Mouse (Mus musculus) yolk sac, embryonic 10.5 days (tissue): ENCODE results near the gene Phactr3.

Experiments
- DNase-seq: peaks from one replicate; pipeline ENCODE4 v3.0.0-alpha.2; 2017; ENCODE audit warnings: low spot score

Phactr3 gene

DNA sequence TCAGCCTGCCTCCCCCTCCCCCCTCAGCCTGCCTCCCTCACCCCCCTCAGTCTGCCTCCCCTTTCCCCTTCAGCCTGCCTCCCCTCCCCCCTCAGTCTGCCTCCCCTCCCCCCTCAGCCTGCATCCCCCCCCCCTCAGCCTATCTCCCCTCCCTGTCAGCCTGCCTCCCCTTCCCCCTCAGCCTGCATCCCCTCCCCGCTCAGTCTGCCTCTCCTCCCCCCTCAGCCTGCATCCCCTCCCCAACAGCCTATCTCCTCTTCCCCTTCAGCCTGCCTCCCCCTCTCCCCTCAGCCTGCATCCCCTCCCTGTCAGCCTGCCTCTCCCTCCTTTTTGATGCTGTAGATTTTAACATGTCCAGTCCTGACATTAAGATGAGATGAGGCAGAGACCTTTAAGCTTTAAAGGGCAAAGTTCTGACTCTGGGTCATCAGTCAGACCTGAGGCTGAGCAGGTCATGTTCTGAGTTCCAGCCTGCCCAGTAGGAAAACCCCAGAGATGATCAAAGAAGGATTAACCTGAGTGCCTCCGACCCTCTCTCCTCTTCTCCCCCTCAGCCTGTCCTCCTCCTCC lies 139.3 kb downstream of the Phactr3 start:
- peak; percentile 36 for DNase-seq

- no peak for DNase-seq
These were observed 144.3 kb downstream of the Phactr3 start for GRCm38 (mm10) chr2:178263055-178263454.

DNA sequence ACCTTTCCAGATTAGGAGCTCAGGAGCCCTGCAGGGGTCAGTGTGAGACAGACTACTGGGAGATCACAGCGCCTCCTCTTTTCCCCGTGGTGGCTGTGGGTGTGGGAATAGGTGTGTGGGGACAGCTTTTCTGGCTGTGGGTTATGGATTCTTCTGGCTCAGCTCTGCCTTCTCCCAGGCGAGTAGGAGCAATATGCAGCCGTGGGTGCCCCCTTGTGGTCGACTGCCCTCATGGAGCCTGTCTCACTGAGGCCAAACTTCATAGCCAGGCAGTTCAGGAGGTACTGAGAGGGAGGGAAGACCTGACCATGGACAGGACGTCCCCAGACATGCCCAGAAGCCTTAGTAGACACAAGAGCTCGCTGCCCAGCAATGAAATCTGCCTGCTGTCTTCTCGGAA lies 145.6 kb downstream of the Phactr3 start:
- DNase-seq = peak; percentile 46

DNA sequence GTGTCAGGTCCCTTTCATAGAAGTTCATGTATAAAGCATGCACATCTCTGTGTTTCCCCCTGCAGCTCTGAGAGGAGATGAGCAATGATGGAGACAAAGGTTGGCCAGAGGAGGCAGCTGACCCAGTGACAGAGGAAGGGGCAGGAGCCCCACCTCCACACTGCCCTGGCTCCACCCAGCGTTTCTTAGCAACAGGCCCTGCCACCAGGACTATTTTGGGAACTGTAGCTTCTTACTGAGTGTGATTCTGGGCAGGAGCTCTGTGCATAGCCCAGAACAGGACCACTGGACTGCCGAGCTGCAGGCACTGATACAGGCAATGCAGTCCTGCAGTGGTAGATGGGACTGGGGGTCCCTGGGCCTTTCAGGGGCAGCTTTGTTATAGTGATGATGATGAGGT lies 146.7 kb downstream of the Phactr3 start:
- DNase-seq = no peak

GRCm38 (mm10) chr2:178270794-178271193 lies 152.0 kb downstream of the Phactr3 start:
- DNase-seq = no peak

DNA sequence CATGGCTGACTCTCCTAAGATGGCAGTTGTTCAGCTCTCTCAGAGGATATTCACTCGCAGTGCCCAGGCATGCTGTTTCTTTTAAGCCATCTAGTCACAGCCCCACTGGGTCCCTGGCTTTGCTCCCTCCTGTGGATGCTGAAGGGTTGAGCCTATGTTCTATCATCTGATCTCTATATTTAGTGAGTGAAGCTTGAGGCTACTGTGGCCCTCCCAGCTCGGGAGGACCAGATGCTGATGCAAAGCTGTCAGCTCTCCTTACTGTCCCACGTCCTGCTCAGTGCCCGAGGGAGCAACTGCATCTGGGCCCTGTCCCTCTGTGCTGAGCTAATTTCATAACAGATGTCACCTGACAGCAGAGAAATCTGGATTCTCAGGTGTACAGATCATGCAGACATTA lies 153.6 kb downstream of the Phactr3 start:
- DNase-seq = no peak

- DNase-seq = no peak
These were observed 155.4 kb downstream of the Phactr3 start for GRCm38 (mm10) chr2:178274126-178274525.

- DNase-seq = peak; percentile 35
These were observed 158.4 kb downstream of the Phactr3 start for GRCm38 (mm10) chr2:178277206-178277605.

DNA sequence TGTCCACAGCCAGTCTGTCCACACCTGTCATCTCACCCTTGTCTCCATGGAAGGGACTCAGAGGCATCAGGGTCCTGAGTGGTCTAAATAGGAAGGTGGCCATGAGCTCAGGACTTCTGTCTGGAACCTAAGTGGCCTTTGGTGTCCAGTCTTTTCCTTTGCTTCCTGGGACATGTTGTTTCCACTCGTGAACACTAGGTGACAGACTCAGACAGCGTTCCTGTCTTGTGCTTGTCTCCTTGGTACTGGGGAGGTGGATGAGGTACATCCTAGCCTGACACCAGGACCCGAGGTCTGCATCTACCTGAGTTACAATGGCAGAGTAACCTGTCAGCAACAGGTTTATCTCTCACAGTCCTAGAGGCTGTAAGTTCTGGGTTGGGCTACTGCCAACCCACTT lies 162.4 kb downstream of the Phactr3 start:
- no peak for DNase-seq

GRCm38 (mm10) chr2:178287285-178287684 lies 168.5 kb downstream of the Phactr3 start:
- DNase-seq = no peak

GRCm38 (mm10) chr2:178288666-178289065 lies 169.9 kb downstream of the Phactr3 start:
- DNase-seq = no peak

DNA sequence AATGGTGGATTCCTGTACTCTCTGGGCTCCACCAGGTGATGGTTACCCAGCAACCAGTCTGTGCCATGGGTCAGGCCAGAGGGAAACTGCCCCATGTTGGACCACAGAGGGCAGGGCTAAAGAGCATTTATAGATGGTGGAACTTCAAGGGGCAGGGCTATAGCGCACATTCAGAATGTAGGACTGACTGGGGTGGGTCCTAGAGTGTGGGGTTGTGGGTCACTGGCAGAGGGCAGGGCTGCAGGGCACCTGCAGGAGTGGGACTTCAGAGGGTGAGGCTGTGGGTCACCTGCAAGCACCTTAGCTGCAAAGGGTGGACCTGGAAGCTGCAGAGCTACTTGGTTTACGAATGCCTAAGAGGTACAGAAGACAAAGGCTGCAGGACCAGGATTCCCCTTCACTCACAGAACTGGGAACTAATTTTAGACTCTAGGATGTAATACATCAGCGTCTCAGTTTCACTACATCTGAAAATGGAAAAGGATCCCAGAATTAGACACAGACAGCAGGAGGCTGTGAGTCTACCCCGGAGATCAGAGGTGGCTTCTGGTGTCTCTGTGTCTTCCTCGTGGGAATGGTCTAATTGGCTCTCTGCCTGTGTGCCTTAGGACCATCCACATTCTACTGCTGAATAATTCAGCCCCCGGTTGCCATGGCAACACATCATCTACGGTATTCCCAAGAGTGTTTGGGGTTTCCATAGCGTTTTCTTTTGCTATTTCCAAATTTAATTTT lies 184.8 kb downstream of the Phactr3 start:
- DNase-seq = no peak

DNA sequence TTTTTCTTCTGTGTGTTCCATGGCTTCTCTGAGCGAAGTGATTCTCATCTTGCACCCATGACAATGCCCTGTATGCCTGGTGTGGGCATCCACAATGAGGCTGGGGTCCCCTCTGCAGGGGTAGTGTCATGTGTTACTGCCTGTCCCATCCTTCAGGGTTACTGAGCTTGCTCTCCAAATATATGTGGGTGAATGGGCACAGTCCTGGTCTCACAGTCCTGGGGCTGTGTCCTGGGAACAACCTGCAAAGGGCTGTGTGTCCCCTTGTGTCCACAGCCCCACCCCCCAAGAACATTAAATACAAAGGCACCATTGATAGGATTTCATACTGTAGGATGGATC lies 185.4 kb downstream of the Phactr3 start:
- no peak for DNase-seq

DNA sequence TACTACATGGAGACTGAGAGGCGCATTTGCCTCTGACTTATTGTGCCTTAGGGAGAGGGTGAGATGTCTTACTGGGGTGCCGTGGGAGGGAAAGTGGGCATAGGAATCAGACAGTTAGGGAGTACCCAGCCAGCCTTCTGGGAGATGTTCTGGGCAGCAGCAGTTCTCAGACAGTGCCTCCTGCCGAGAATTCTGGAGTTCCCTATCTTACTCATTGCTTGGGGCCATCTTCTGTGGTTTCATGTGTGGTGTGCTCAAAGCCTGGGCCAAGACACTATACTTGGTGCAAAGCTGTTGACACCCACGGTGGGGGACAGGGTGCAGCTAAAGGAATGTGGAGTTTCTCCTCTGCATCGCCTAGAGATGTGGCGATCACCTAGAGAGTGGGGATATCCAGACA lies 185.9 kb downstream of the Phactr3 start:
- DNase-seq = no peak

DNA sequence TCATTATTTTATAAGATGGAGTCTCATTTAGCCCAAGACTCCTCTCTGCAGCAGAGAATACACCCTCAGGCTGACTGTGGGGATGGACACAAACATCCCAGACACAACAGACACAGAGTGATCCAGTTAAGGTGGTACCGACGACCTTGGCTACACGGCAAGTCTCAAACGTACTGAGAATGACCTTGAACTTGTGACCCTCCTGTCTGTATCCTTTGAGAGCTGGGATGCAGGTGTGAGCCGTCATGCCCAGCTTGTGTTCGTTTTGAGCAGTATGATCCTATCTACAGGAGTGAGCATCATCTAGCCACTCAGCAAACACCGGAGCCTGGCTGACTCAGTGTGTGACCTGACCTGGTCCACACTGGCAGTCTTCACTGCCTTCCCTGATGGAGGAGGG lies 194.8 kb downstream of the Phactr3 start:
- no peak for DNase-seq

DNA sequence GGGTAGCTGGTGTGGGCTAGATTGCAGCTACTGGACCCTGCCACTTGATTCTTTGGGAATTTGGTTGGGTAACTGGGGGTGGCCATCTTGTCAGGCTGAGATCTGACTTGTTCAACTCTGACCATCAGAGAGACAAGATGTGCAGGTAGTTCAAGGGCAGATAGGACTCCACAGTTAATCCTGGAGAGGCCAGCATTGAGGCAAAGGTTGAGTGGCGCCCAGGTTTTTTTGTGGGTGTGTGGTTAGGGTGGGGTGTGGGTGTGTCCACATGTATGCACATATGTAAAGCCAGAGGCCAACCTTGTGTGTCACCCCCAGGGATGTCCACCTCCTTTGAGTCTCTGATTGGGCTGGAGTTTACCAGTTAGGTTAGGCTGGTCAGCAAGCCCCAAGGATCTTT lies 197.5 kb downstream of the Phactr3 start:
- DNase-seq = no peak

DNA sequence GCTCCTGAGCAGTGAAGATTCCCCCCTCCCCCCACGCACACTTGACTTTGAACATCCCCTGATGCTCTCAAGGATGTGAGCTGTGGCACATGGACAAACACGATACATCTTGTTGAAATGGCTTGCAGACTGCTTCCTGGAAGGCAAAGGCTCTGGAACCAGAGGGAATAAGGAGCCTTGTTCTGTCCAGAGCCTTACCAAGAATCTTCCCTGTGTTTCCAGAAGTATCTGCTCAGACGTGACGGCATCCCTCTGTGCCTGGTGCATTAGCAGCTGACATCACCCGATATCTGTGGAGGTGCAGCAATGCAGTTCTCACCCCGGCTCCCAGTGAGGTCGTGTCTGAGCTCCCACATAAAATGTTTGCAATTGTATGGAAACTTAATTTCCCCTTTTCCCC lies 201.0 kb downstream of the Phactr3 start:
- DNase-seq = no peak

DNA sequence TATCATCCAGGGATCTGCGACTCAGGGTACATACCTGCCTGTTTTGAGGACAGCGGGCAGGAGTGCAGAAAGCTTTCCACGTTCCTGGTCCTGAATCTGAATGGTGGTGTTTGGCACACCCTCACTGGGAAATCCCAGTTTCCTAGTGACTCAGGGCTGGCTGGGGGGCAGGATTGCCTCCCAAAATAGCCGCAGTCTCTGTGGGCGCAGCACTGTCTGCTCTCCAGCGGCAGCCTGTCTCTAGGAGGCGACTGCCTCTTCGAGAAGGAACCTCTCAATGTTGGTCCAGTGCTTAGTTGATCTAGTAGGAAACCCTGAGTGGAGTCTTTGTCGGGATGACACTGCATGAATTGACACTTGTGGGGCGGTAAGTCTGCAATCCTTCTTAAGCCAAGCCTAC lies 202.5 kb downstream of the Phactr3 start:
- no peak for DNase-seq

DNA sequence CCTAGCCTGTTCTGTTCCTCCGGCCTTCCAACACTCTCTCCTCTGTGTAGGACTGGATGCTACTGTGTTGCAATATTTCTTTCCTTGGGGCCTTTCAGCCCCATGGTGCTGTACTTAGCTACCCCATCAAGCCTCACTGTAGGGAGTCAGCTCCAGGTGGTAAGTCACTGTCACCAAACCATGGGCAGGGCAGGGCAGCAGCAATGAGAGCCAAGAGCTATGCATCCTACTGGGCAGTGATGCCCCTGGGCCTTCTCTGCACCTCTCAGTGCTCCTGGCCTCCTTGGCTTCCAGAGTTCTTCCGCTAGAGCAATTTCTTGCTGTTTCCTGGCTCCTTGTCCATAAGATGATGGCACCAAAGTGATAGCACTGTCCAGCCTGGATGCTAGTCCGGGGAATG lies 205.6 kb downstream of the Phactr3 start:
- no peak for DNase-seq

- no peak for DNase-seq
These were observed 206.0 kb downstream of the Phactr3 start for GRCm38 (mm10) chr2:178324818-178325217.

DNA sequence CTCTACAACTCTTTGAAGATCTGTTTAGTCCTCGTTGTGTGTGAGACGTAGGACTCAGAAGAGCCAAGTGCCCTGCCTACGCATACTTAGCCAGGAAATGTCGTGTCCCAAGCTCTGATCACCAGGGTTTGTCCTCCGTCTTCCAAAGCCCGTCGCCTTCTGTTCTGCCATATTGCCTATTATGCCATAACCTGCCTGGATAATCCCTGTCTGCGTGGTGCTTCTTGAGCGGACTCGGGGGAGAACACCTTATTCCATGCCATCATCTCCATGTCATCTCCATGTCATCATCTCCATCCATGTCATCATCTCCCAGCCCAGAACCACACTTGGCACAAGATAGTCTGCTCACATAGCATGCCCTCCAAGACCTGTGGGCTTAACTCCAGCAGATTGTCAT lies 207.3 kb downstream of the Phactr3 start:
- no peak for DNase-seq

GRCm38 (mm10) chr2:178326750-178327465 lies 208.1 kb downstream of the Phactr3 start:
- DNase-seq = no peak

GRCm38 (mm10) chr2:178327466-178328040 lies 208.8 kb downstream of the Phactr3 start:
- peak; percentile 14 for DNase-seq
